28 mouse cellular contexts compared by ENCODE assay signal in the genomic region with DNA sequence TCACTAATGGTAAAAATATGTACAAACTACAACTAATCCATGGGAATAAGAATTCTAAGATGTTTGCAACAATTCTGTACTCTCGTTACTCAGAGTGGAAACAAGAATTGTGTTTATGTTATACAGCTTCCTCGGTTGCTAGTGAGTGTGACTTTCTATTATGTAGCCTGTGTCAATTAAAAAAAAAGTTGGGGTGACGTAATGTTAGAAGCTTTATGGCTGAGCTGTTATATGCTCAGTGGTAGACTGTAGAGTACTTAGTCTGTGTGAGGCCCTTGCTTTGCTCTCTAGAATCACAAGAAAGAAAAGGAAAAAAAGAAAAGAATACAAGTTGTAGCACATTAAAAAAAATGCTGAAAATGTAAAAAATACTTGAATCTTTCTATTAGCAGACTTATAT. TPM values are rescaled to one million over a fixed set of nuclear protein-coding genes. Genes with fewer than 3 reads are reported as not detected.
DNase-seq lines count a peak whose midpoint lies in the region; ATAC-seq and TF ChIP-seq lines count a peak whose summit lies in the region.
"Had no signal": no experiment of that assay in that cellular context is flagged by ENCODE, and none has a peak within 500 bp of the region (broad histone marks: within the 10 kb centered on the region; RNA-seq: fewer than 3 reads in every experiment).

No protein-coding gene starts in this region.

- no peak overlapping the region for H3K9ac ChIP-seq in lung, embryonic 14.5 days
- H3K9ac ChIP-seq in stomach, postnatal 0 days (ENCODE audit: low read length), result no peak overlapping the region
- H3K9ac ChIP-seq: embryonic facial prominence, embryonic 13.5 days; forebrain, embryonic 12.5 days; forebrain, postnatal 0 days; hindbrain, embryonic 13.5 days had no signal

- no peak for TF ChIP-seq POLR2A in brain, embryonic 14.5 days (IDR thresholded peaks at IDR 0.05; ENCODE audit: borderline replicate concordance, extremely low read depth, insufficient read depth, insufficient read length, poor library complexity, severe bottlenecking)

- 38% methylated on average over 3 of the region's 3 CpGs for WGBS in lung, embryonic 14.5 days
- 37% methylated on average over 3 of the region's 3 CpGs for WGBS in stomach, postnatal 0 days

- no peak overlapping the region for H3K4me2 ChIP-seq in lung, embryonic 14.5 days
- no peak overlapping the region for H3K4me2 ChIP-seq in stomach, postnatal 0 days (replicated peaks; ENCODE audit: low read depth)
- H3K4me2 ChIP-seq: embryonic facial prominence, embryonic 13.5 days; forebrain, embryonic 12.5 days; heart, embryonic 11.5 days; hindbrain, embryonic 13.5 days had no signal

- H3K9me3 ChIP-seq in lung, embryonic 14.5 days (ENCODE audit: low read depth, low read length), result no peaks in the 10 kb centered on the region
- no peaks in the 10 kb centered on the region for H3K9me3 ChIP-seq in stomach, postnatal 0 days (ENCODE audit: control insufficient read depth, low read length)
- H3K9me3 ChIP-seq: embryonic facial prominence, embryonic 10.5 days; embryonic facial prominence, embryonic 13.5 days; forebrain, embryonic 12.5 days; G1E; hindbrain, embryonic 10.5 days; hindbrain, embryonic 13.5 days had no signal

- H3K4me1 ChIP-seq in lung, embryonic 14.5 days (ENCODE audit: insufficient read depth), result peaks cover 8% of the 10 kb centered on the region; the same call in 1 of the 2 replicates
- H3K4me1 ChIP-seq in stomach, postnatal 0 days (replicated peaks; ENCODE audit: control insufficient read depth, insufficient read depth), result no peaks in the 10 kb centered on the region
- H3K4me1 ChIP-seq: forebrain, embryonic 12.5 days; hindbrain, embryonic 10.5 days had no signal

- no peak overlapping the region for H3K4me3 ChIP-seq in gastrocnemius, adult 2 months
- H3K4me3 ChIP-seq in lung, embryonic 14.5 days (ENCODE audit: low read depth, low read length), result no peak overlapping the region
- H3K4me3 ChIP-seq in stomach, postnatal 0 days (ENCODE audit: low read depth, low read length), result no peak overlapping the region
- H3K4me3 ChIP-seq: embryonic facial prominence, embryonic 10.5 days; embryonic facial prominence, embryonic 13.5 days; erythroblast, embryonic 14.5 days; forebrain, embryonic 12.5 days; hindbrain, embryonic 10.5 days; hindbrain, embryonic 13.5 days had no signal

- peaks cover 11% of the 10 kb centered on the region for H3K36me3 ChIP-seq in lung, embryonic 14.5 days (ENCODE audit: insufficient read depth)
- no peaks in the 10 kb centered on the region for H3K36me3 ChIP-seq in stomach, postnatal 0 days (ENCODE audit: control insufficient read depth, insufficient read depth, low read length)

- H3K27ac ChIP-seq in gastrocnemius, adult 2 months, result 0 out of 2 replicates have a peak overlapping the region, but pooled peaks have one; percentile 65
- no peak overlapping the region for H3K27ac ChIP-seq in lung, embryonic 14.5 days (ENCODE audit: low read depth)
- H3K27ac ChIP-seq in stomach, postnatal 0 days (replicated peaks), result no peak overlapping the region
- H3K27ac ChIP-seq: embryonic facial prominence, embryonic 10.5 days; embryonic facial prominence, embryonic 13.5 days; forebrain, embryonic 12.5 days; hindbrain, embryonic 10.5 days; hindbrain, embryonic 13.5 days had no signal

- no peak for DNase-seq in gastrocnemius, adult 2 months
- no peak for DNase-seq in gastrocnemius, adult 18-20 months (ENCODE audit: low spot score)
- DNase-seq in lung, embryonic 14.5 days, result peak; percentile 67
- DNase-seq in lung, postnatal 25 days (ENCODE audit: low spot score), result no peak
- peak; percentile 18 for DNase-seq in brain, embryonic 14.5 days (ENCODE audit: low read depth)
- no peak for DNase-seq in stomach, postnatal 0 days (ENCODE audit: low spot score)
- no peak for DNase-seq in layer of hippocampus, adult 18-20 months (ENCODE audit: low spot score in 2 of 2)
- DNase-seq: adrenal gland, adult 2 months; adrenal gland, postnatal 14 days; B cell, adult 2 months; cerebellum, adult 11-12 months; cerebellum, adult 8-10 months; cerebellum, postnatal 10 days; cerebellum, postnatal 36 days; embryo, embryonic 11 days; forebrain, postnatal 0 days; gastrocnemius, postnatal 10 days; gastrocnemius, postnatal 36 days had no signal

- no peak for TF ChIP-seq EP300 in stomach, postnatal 0 days (optimal IDR thresholded peaks at IDR 0.05)

- TF ChIP-seq CTCF in gastrocnemius, adult 2 months (IDR thresholded peaks at IDR 0.05), result no peak
- no peak for TF ChIP-seq CTCF in lung, embryonic 14.5 days (IDR thresholded peaks at IDR 0.05; ENCODE audit: low read depth)
- no peak for TF ChIP-seq CTCF in brain, embryonic 14.5 days (IDR thresholded peaks at IDR 0.05; ENCODE audit: borderline replicate concordance, extremely low read depth, insufficient read depth, insufficient read length)
- no peak for TF ChIP-seq CTCF in stomach, postnatal 0 days (IDR thresholded peaks at IDR 0.05; ENCODE audit: low read depth)

- peak; percentile 52; the same call in 1 of the 2 replicates for ATAC-seq in lung, embryonic 14.5 days (ENCODE audit: insufficient read depth)
- ATAC-seq in stomach, postnatal 0 days (ENCODE audit: low FRiP score, low TSS enrichment), result 0 out of 2 replicates have a peak, but pooled peaks have one; percentile 59
- ATAC-seq: forebrain, postnatal 0 days; hindbrain, embryonic 16.5 days had no signal

- intact Hi-C loops in gastrocnemius, adult 2 months (cut with DNase I), result no loop called here

- no peaks in the 10 kb centered on the region for H3K27me3 ChIP-seq in lung, embryonic 14.5 days (ENCODE audit: insufficient read depth, low read length)
- H3K27me3 ChIP-seq in stomach, postnatal 0 days (ENCODE audit: control insufficient read depth, insufficient read depth, low read length), result no peaks in the 10 kb centered on the region
- H3K27me3 ChIP-seq: CH12.LX; embryonic facial prominence, embryonic 13.5 days; forebrain, embryonic 12.5 days; hindbrain, embryonic 13.5 days had no signal

RNA-seq across cellular contexts. Expression of gene Eya3, which starts 15.0 kb away (rescaled TPM):
- total RNA-seq in gastrocnemius, adult 2 months (2021), result 10 to 100 TPM; 11.2 to 15.5 TPM
- total RNA-seq in gastrocnemius, adult 18-20 months (2021), result 10 to 100 TPM; 11.7 to 13.4 TPM
- 29.5 and 31.6 TPM in 2 replicates for polyA plus RNA-seq in lung, embryonic 14.5 days (2014; fragmentation: Nextera tagmentation; extraction: Ambion mirVana)
- polyA plus RNA-seq in brain, embryonic 14.5 days (2012; rRNA removed), result 28.6 and 29.6 TPM in 2 replicates
- polyA plus RNA-seq in stomach, postnatal 0 days (2015; fragmentation: Nextera tagmentation; extraction: Ambion mirVana), result 9.9 and 10.4 TPM in 2 replicates
- 10 to 100 TPM; 27.9 to 28.0 TPM for total RNA-seq in layer of hippocampus, adult 18-20 months (2021)

Comparison
In these comparisons a context has a peak if more than half of its experiments do, and no peak if none do; other contexts are left out.
1. DNase-seq: peak in lung, embryonic 14.5 days (single experiment) and brain, embryonic 14.5 days (single experiment); none in gastrocnemius, adult 2 months (single experiment), gastrocnemius, adult 18-20 months (single experiment), lung, postnatal 25 days (single experiment), stomach, postnatal 0 days (single experiment) and layer of hippocampus, adult 18-20 months (0 of 2).